Mouse (Mus musculus): Measurements from ENCODE around the gene Sptlc2. TPM values are rescaled to one million over a fixed set of nuclear protein-coding genes. Genes with fewer than 3 reads are reported as not detected.

Gene Sptlc2
- total RNA-seq, 2 experiments from 2014 or later, result 6.4 to 8.5 TPM

DNA sequence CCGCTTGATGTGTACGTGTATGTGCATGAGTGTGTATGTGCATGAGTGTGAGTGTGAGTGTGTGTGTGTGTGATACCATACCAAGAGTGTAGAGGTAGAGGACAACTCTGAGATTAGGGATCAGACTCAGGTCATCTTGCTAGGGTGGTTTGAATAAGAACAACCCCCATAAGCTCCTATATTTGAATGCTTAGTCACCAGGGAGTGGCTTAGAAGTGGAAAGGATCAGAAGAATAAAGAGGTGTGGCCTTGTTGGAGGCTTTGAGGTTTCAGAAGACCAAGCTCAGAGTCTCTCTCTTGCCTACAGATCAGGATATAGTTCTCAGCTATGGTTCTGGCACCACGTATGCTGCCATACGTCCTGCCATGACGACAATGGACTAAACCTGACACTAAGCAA lies 131.5 kb downstream of the Sptlc2 start:
- Histone ChIP-seq H3K27ac (no peak overlapping the region), H3K4me3 (no peak overlapping the region)
- intact Hi-C loops (cut with DNase I), result no loop called here
- no peak for TF ChIP-seq CTCF (IDR thresholded peaks at IDR 0.05)
- DNase-seq, result no peak

Small RNAs within 50 kb of the gene (microRNA-seq; reads per million reads assigned to microRNA genes)
- gene Gm47293, result not detected
- 174 reads per million, percentile 54 among the genes with 10 or more reads in this experiment for gene Mir3068

Other genes starting within 250 kb of the Sptlc2 start
- gene Gstz1, start 241.2 kb downstream of the Sptlc2 start, total RNA-seq (2021), result 10 to 100 TPM; 33.1 to 40.2 TPM
- gene Pomt2, start 240.4 kb downstream of the Sptlc2 start, total RNA-seq (2021), result 1 to 10 TPM; 6.2 to 6.3 TPM
- gene Samd15, start 188.6 kb downstream of the Sptlc2 start, total RNA-seq (2021), result not detected
- gene Tmed8, start 187.9 kb downstream of the Sptlc2 start, total RNA-seq (2021), result 1 to 10 TPM; 1.6 to 2.2 TPM
- 1 to 10 TPM in 1 of 2 experiments, under 1 TPM in 1; 0.26 to 1.1 TPM for gene Noxred1, start 149.6 kb downstream of the Sptlc2 start, total RNA-seq (2021)
- 1 to 10 TPM; 7.3 to 9.5 TPM for gene Vipas39, start 122.1 kb downstream of the Sptlc2 start, total RNA-seq (2021)
- gene Ahsa1, start 121.9 kb downstream of the Sptlc2 start, total RNA-seq (2021), result 100 to 1,000 TPM; 120 to 154 TPM
- gene Ism2, start 88.7 kb downstream of the Sptlc2 start, total RNA-seq (2021), result not detected
- 100 to 1,000 TPM; 141 to 180 TPM for gene Slirp, start 55.5 kb upstream of the Sptlc2 start, total RNA-seq (2021)
- gene Alkbh1, start 55.7 kb upstream of the Sptlc2 start, total RNA-seq (2021), result 1 to 10 TPM; 6.4 to 8.3 TPM
- gene Snw1, start 83.9 kb upstream of the Sptlc2 start, total RNA-seq (2021), result 10 to 100 TPM; 46.5 to 52.7 TPM
- gene Gm5788, start 106.4 kb upstream of the Sptlc2 start, total RNA-seq (2021), result not detected
- not detected for gene Gm8300, start 126.0 kb upstream of the Sptlc2 start, total RNA-seq (2021)
- not detected for gene Oog1, start 214.3 kb upstream of the Sptlc2 start, total RNA-seq (2021)
- not detected for gene Gm4027, start 230.5 kb upstream of the Sptlc2 start, total RNA-seq (2021)